Mouse (Mus musculus): ENCODE results near the gene Tmem72.

DNA sequence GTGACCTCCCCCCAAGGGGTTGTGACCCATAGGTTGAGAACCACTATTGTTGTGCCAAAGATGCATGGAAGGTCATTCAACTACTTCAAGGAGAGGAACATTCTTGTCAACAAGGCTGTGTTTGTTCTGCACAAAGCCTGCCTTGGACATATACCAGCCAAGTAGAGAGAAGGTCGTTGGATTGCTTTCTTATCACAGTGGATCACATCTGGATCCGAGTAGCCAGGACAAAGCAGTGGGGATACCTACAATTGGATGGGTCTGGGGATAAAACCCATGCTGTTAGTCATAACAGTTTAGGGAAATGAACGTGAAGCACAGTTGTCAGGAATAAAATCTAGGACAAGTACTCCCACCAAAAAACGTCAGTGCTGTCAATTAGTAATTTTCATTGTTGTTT is 72.8 kb downstream of the Tmem72 start:
- TF ChIP-seq EP300 (IDR thresholded peaks at IDR 0.05; ENCODE audit: insufficient read depth, low read depth, low read length), result no peak
- no peak for TF ChIP-seq CTCF (IDR thresholded peaks at IDR 0.05)
